Mouse (Mus musculus) olfactory bulb, adult 2 months (tissue): Measurements from ENCODE around the gene Tmbim4. TPM values are rescaled to one million over a fixed set of nuclear protein-coding genes. Genes with fewer than 3 reads are reported as not detected.
A peak's percentile ranks its signal among the peaks of the same experiment; 100 is the strongest.

Source experiments
- H3K27ac ChIP-seq: fragments of 200-500 bp; 2 replicates; pipeline ENCODE4 v1.5.1; 2012; ENCODE audit warnings: low read depth, low read length; ENCODE audit not compliant: insufficient read depth
- H3K4me1 ChIP-seq: fragments of 200-500 bp; 2 replicates; pipeline ENCODE4 v1.6.1; 2012; ENCODE audit warnings: low read length; ENCODE audit not compliant: control insufficient read depth, insufficient read depth
- H3K4me3 ChIP-seq: fragments of 200-500 bp; 2 replicates; pipeline ENCODE4 v1.5.1; 2012; ENCODE audit warnings: mild to moderate bottlenecking, low read depth, low read length, moderate library complexity; ENCODE audit not compliant: insufficient read depth
- CTCF ChIP-seq: fragments of 200-500 bp; IDR thresholded peaks from 2 replicates; pipeline ENCODE4 v1.5.1; 2012; ENCODE audit warnings: low read depth, mild to moderate bottlenecking, low read length, moderate library complexity; ENCODE audit not compliant: insufficient read depth
- POLR2A ChIP-seq: fragments of 200-500 bp; IDR thresholded peaks from 2 replicates; pipeline ENCODE4 v1.6.1; 2012; ENCODE audit warnings: mild to moderate bottlenecking, low read depth, low read length, moderate library complexity; ENCODE audit not compliant: insufficient read depth
- WGBS: fragments of 180-500 bp; shearing (Covaris S2); methylation state at CpG from one replicate; pipeline ENCODE4 v1.1.7; 2018; 5-methylcytosine and 5-hydroxymethylcytosine counted together
- polyA plus RNA-seq: library from polyadenylated mRNA; stranded (reverse); fragments of >200 nt; gene quantifications from 2 replicates; pipeline ENCODE4 v1.2.4, GENCODE M21; 2012; ENCODE audit warnings: low replicate concordance; ENCODE audit not compliant: missing spikeins, insufficient read depth, insufficient read length

Gene Tmbim4
- polyA plus RNA-seq, 1 experiment, result not detected

DNA sequence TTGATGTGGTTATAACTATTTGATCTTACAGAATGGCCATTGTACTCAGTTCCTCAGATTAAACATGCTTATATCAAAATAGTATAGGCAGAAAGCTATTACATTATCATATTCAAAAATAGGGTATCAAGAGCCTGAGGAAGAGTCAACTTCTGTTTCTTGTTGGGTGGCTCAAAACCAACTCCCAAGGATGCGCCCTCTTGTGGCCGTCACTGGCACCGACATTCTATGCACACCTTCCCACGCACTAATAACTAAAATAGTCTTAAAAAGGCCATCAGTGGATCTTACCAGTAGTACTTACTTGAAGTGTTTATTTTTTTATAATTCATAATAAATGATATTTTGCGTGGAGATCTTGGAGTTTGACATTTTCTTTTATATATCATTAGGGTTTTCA is 30.3 kb downstream of the Tmbim4 start:
- TF ChIP-seq CTCF (peak; percentile 47; the same call in 1 of the 2 replicates), POLR2A (no peak)
- 27% methylated on average over 5 of the region's 5 CpGs for WGBS

DNA sequence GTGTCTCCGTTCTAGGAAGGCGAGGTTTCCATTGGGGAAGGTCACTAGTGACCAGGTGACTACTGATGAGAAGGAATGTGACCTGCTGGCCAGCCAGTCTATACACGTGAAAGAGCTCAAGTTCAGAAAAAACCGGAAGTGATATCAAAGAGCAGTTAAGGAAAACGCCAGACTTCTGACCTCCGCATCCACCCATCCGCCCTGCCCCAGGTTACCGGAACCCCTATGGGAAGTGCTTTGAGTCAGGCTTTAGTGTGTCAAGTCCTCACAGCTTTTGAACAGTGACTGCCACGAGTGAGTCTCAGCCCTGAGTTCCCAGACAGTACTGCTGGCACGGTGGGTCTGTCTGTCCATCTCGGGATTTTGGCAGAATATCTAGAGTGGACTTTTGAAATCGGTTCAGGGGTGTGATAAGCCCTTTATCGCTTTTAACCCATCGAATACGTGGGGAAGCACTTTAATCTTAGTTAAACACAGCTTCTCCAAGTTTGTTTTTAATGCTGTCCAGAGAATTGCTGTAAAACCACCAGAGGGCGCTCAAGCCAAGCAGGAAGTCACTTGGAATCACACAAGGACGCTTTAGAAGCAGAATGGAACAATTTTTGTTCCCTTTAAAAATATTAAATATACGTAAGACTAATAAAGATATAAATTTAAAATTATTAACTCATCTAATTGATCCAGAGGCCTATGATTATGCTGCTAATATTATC is 32.4 kb downstream of the Tmbim4 start:
- 30% methylated on average over 18 of the region's 18 CpGs for WGBS
- TF ChIP-seq POLR2A (no peak), CTCF (no peak)

More for the DNA sequence above, 30.3 kb downstream of the Tmbim4 start:
- Histone ChIP-seq H3K4me3 (no peak overlapping the region), H3K4me1 (peaks cover 7% of the 10 kb centered on the region; the same call in 1 of the 2 replicates), H3K27ac (no peak overlapping the region)

DNA sequence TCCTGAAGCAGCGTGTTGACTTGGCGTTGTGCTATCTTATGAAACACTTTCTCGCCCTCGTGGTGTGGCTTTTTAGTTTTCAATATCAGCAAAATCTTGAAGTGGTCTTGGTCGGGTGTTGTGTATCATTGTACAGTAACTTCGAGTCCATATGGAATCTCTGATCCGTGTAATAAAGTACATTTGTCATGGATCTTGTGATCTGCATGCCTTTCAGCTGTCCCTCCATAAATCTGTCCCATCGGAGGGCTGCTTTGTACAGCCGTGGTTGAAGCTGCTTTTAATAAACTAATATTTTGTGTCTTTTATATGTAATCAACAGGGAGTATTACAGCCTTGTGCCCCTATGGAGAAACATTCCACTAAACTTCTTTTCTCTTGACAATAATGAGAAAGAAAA is 35.5 kb downstream of the Tmbim4 start:
- no peak overlapping the region for H3K4me3 ChIP-seq
- TF ChIP-seq POLR2A (no peak), CTCF (no peak)
- H3K4me1 ChIP-seq, result no peaks in the 10 kb centered on the region
- no peak overlapping the region for H3K27ac ChIP-seq
- 86% methylated on average over 9 of the region's 9 CpGs for WGBS

More for the DNA sequence above, 32.4 kb downstream of the Tmbim4 start:
- H3K4me3 ChIP-seq, result no peak overlapping the region
- no peak overlapping the region for H3K27ac ChIP-seq
- no peaks in the 10 kb centered on the region for H3K4me1 ChIP-seq

DNA sequence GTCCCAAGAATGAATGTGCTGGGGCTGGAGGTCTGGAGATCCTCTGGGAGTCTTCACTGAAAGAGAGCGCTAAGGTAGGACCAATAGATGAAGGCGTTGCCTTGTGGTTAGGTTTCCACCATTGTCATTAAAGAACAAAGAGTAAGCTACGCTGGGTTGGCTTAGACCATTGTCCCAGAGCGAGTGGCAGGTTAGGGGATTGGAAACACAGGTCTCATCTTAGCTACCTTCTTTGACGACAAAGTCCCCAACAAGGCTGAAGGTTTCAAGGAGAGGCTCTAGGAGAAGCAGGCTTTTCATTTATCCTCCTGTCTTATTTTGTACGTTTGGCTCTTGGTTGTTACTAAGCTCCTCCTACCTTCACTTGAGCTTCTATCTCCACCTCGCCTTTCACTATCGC is 36.9 kb downstream of the Tmbim4 start:
- Histone ChIP-seq H3K4me3 (no peak overlapping the region), H3K27ac (no peak overlapping the region), H3K4me1 (no peaks in the 10 kb centered on the region)
- no peak for TF ChIP-seq CTCF
- WGBS, result 85% methylated on average over 8 of the region's 8 CpGs

DNA sequence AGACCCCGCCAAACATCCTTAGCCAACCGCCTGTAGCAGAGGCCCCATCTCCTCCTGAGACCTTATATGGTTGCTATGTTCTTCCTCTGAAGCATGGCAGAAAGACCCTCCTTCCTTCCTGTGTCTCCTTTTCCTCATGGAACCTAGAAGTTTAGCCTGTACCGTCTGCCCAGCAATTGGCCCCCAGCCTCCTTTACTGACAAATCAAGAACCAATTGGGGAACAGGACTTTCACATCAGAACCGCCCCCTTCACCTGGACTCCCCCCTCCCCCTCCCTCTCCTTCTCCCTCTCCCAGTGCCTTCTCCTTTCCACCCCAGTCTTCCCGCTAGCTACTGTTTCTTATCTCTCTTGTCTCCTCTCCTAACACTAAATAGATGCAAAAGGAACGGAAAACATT is 38.1 kb downstream of the Tmbim4 start:
- 72% methylated on average over 6 of the region's 6 CpGs for WGBS

DNA sequence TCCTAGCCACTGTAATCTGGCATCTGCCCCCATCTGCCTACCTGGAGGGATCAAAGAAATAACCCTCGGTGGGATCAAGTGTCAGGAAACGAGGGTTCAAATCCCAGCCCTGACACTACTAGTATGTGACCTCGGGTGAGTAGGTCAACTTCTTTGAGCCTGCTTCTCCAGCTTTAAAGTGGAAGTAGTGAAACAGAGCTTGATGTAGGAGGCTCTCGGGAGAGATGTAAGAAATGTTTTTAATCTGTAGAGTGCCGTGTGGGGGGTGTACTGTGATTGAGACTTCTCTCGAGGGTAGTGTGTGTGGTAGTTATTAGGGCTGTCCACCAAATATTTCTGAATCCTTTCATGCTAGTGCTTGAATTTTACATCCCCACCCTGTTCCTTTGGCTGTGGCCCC is 41.0 kb downstream of the Tmbim4 start:
- no peaks in the 10 kb centered on the region for H3K4me1 ChIP-seq
- H3K4me3 ChIP-seq, result no peak overlapping the region
- no peak overlapping the region for H3K27ac ChIP-seq
- WGBS, result 77% methylated on average over 6 of the region's 6 CpGs
- TF ChIP-seq POLR2A, result no peak
- TF ChIP-seq CTCF, result no peak

More for the DNA sequence above, 38.1 kb downstream of the Tmbim4 start:
- Histone ChIP-seq H3K4me3 (no peak overlapping the region), H3K4me1 (no peaks in the 10 kb centered on the region), H3K27ac (no peak overlapping the region)
- TF ChIP-seq CTCF, result no peak
- no peak for TF ChIP-seq POLR2A

DNA sequence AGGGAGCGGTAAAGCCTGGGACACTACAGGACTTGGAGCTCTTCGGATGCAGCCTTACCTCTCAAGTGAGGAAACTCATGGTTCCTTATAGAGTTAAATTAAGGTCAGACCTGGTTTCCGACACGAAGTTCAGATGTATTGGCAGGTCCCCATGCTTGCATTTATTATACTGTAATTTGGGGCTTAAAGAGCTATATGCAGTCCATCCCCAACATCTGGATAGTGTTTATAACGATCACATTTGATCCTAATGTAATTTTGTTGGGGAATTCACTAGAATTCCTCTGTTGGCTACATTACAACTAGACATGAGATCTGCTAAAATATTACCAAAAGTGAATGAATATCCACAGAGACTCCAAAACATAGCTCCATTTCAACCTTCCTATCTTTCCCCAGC is 44.3 kb downstream of the Tmbim4 start:
- 83% methylated on average over 5 of the region's 5 CpGs for WGBS
- Histone ChIP-seq H3K27ac (no peak overlapping the region), H3K4me1 (no peaks in the 10 kb centered on the region), H3K4me3 (no peak overlapping the region)
- TF ChIP-seq POLR2A (no peak), CTCF (no peak)

DNA sequence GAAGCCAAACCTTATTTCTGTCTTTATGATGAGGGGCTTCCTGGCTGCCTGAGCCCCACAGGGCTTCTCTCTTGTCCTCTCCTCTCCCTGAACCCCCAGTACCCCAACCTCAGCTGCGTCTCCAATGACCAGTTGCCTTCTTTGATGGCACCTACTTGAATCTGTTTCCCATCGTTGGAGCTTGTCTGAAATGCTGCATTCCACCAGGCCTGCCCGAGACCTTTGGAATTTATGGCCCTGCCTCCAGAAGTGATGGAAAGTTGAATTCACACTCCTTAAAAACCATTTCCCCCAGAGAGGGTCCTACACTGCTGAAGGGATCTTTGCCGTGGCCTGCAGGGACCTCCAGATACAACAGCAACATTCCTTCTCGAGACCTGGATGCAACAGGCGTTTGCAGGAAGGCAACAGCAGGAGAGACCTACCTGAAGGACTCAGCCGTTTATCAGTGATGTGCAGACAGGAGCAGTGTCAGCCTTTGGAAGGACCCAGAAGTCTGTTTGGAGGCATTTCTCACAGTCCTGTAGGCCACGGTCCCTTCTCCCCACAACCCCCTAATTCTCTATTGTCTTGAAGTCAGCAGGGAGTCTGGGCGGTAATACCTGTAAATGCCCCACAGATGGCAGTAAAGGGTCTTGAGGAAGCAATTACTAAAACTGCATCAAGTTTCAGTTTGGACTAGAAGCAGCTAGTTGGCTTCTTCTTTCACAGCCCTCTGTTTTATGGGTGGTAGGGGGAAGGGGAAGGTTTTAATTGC is 45.8 kb downstream of the Tmbim4 start:
- Histone ChIP-seq H3K4me3 (no peak overlapping the region), H3K27ac (no peak overlapping the region), H3K4me1 (no peaks in the 10 kb centered on the region)
- WGBS, result 48% methylated on average over 9 of the region's 9 CpGs
- TF ChIP-seq POLR2A (no peak), CTCF (no peak)

DNA sequence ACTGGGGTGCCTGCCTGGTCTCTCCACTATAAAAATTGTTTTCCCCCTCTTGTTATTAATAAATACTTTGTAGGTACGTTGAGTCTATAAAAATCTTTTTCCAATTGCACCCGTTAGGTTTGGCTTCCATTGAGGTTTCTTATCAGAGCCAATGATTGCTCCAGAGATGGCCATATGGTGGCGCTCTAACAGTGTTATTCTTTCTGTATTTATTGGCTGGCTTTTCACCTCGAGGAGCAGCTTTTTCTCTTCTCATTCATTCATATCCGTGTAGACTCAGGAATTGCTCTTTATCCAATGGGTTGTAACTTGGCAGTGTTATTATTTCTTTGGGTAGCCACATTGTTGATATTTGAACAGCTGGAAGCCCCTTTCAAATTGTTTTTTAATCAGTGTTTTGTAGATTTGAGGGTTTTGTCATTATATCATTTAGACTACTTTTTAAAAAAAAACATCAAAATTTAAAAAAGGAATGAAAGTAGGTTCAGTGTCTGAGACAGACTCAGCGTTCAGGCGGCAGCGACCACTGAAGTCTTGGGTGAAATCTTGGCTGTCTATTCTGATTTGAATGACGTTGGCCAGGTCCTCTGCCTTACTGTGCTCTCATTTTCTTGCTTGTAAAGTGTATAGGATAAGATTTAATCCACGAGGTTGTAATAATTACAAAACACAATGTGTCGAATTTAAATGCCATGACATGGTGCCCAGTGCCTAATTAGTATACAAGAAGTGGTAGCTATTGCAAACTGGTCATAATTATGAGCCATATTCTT is 49.7 kb downstream of the Tmbim4 start:
- no peak overlapping the region for H3K4me3 ChIP-seq
- no peak overlapping the region for H3K27ac ChIP-seq
- no peaks in the 10 kb centered on the region for H3K4me1 ChIP-seq
- no peak for TF ChIP-seq CTCF
- TF ChIP-seq POLR2A, result no peak
- WGBS, result 46% methylated on average over 11 of the region's 11 CpGs
